In the genomic region with DNA sequence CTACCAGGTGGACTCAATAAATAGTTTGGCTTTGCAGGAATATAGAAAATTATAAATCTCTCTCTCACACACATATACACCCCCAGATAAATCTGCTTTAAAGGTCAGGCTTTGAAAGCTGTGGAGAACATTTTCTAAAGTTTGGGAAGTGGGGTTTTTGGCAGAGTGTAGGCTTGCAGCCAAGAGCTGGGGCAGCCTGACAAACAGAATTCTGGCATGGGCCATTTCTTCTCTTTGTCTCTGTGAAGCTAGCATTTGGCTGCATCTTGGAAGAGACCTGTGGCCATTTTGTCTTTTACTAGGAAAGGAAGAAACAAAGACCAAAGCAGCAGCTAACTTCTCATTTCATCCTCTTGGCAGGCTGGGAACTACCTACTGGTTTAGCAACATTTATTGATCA, we compare ENCODE assay signal across 17 mouse cellular contexts. TPM values are rescaled to one million over a fixed set of nuclear protein-coding genes. Genes with fewer than 3 reads are reported as not detected.
DNase-seq lines count a peak whose midpoint lies in the region; ATAC-seq lines count a peak whose summit lies in the region.
"Had no signal": no experiment of that assay in that cellular context is flagged by ENCODE, and none has a peak within 500 bp of the region (broad histone marks: within the 10 kb centered on the region; RNA-seq: fewer than 3 reads in every experiment).

No protein-coding gene starts in this region.

- H3K4me1 ChIP-seq in limb, embryonic 11.5 days (ENCODE audit: control insufficient read depth, insufficient read depth, low read length): 0 out of 2 replicates have a peak, but pooled peaks cover 2% of the 10 kb centered on the region

- no peaks in the 10 kb centered on the region for H3K9me3 ChIP-seq in limb, embryonic 11.5 days (ENCODE audit: control insufficient read depth, low read length)
- H3K9me3 ChIP-seq: heart, embryonic 13.5 days had no signal

- no peak for ATAC-seq in limb, embryonic 11.5 days (ENCODE audit: insufficient number of reproducible peaks, low FRiP score, low TSS enrichment, low read depth)

- H3K9ac ChIP-seq in limb, embryonic 11.5 days (ENCODE audit: low read length): no peak overlapping the region
- H3K9ac ChIP-seq: heart, embryonic 13.5 days had no signal

- no peak overlapping the region for H3K4me2 ChIP-seq in limb, embryonic 11.5 days (ENCODE audit: low read depth, severe bottlenecking)
- H3K4me2 ChIP-seq: heart, embryonic 13.5 days had no signal

- no peaks in the 10 kb centered on the region for H3K36me3 ChIP-seq in limb, embryonic 11.5 days (ENCODE audit: control insufficient read depth, insufficient read depth, low read length)
- H3K36me3 ChIP-seq: heart, embryonic 13.5 days had no signal

- no peak overlapping the region for H3K4me3 ChIP-seq in limb, embryonic 11.5 days (ENCODE audit: low read depth, low read length)
- H3K4me3 ChIP-seq: heart, embryonic 13.5 days; myocyte had no signal

- no peaks in the 10 kb centered on the region for H3K27me3 ChIP-seq in limb, embryonic 11.5 days (ENCODE audit: control insufficient read depth, insufficient read depth, low read length)
- H3K27me3 ChIP-seq: heart, embryonic 13.5 days had no signal

- DNase-seq in cerebellum, postnatal 14 days: peak; percentile 13 to 26
- DNase-seq in cerebellum, adult 11 months: no peak
- DNase-seq in layer of hippocampus, adult 11-12 months (ENCODE audit: low spot score): peak; percentile 43
- no peak for DNase-seq in layer of hippocampus, adult 9-10 months (ENCODE audit: low spot score)
- DNase-seq in brain, adult 2 months (ENCODE audit: low read depth, low spot score): peak; percentile 70
- no peak for DNase-seq in limb, embryonic 11.5 days (ENCODE audit: low spot score)
- no peak for DNase-seq in adrenal gland, postnatal 14 days
- no peak for DNase-seq in urinary bladder, postnatal 14 days (ENCODE audit: low spot score)
- DNase-seq: adrenal gland, postnatal 36 days; cerebellum, adult 11-12 months; embryo, embryonic 11 days; gastrocnemius, postnatal 25 days; lung, adult 2 months; thymus, adult 2 months had no signal

- peak overlapping the region; percentile 55; the same call in 1 of the 2 replicates for H3K27ac ChIP-seq in limb, embryonic 11.5 days (replicated peaks; ENCODE audit: low read depth, low read length)
- H3K27ac ChIP-seq: heart, embryonic 13.5 days; kidney, postnatal 0 days had no signal

RNA-seq across cellular contexts. Expression of a gene that starts 40.0 kb away (rescaled TPM):
- polyA plus RNA-seq in limb, embryonic 11.5 days (2014; fragmentation: Nextera tagmentation; extraction: Ambion mirVana): 4.7 and 5.7 TPM in 2 replicates
- 6.4 and 6.5 TPM in 2 replicates for total RNA-seq in adrenal gland, postnatal 14 days (2021)

Comparison
In these comparisons a context has a peak if more than half of its experiments do, and no peak if none do; other contexts are left out.
1. DNase-seq: peak in cerebellum, postnatal 14 days (2 of 2), layer of hippocampus, adult 11-12 months (single experiment) and brain, adult 2 months (single experiment); none in cerebellum, adult 11 months (single experiment), layer of hippocampus, adult 9-10 months (single experiment), limb, embryonic 11.5 days (single experiment), adrenal gland, postnatal 14 days (single experiment) and urinary bladder, postnatal 14 days (single experiment).